Mouse (Mus musculus) kidney, postnatal 0 days (tissue): ENCODE measurements around the gene Haghl. TPM values are rescaled to one million over a fixed set of nuclear protein-coding genes. Genes with fewer than 3 reads are reported as not detected.

ENCODE experiments used
- ATAC-seq: fragments of 200-750 bp; cut with Nextera tagmentation; replicated peaks from 2 replicates; pipeline ENCODE4 v1.8.0; 2017; ENCODE audit warnings: low read depth, moderate number of reproducible peaks, moderate TSS enrichment, moderate library complexity; ENCODE audit not compliant: low FRiP score
- DNase-seq: peaks from one replicate; pipeline ENCODE4 v3.0.0-alpha.2; 2016; ENCODE audit warnings: low spot score
- H3K27ac ChIP-seq: fragments of 300-500 bp; sonication (generic); 2 replicates; pipeline ENCODE4 v1.5.1; 2014; ENCODE audit warnings: mild to moderate bottlenecking
- H3K27me3 ChIP-seq: fragments of 300-500 bp; sonication (generic); 2 replicates; pipeline ENCODE4 v1.6.1; 2014; ENCODE audit warnings: low read length, mixed read lengths; ENCODE audit not compliant: insufficient read depth
- H3K36me3 ChIP-seq: fragments of 300-500 bp; sonication (generic); 2 replicates; pipeline ENCODE4 v1.6.1; 2014; ENCODE audit warnings: low read length, mixed read lengths; ENCODE audit not compliant: insufficient read depth
- H3K4me1 ChIP-seq: fragments of 300-500 bp; sonication (generic); replicated peaks from 2 replicates; pipeline ENCODE4 v1.6.1; 2014; ENCODE audit warnings: antibody characterized with exemption, low read length, mixed read lengths; ENCODE audit not compliant: insufficient read depth
- H3K4me2 ChIP-seq: fragments of 300-500 bp; sonication (generic); 2 replicates; pipeline ENCODE4 v1.6.1; 2014; ENCODE audit warnings: mild to moderate bottlenecking, low read length, moderate library complexity, mixed read lengths
- H3K4me3 ChIP-seq: fragments of 300-500 bp; sonication (generic); replicated peaks from 2 replicates; pipeline ENCODE4 v1.5.1; 2014; ENCODE audit warnings: low read depth, low read length
- H3K9ac ChIP-seq: fragments of 300-500 bp; sonication (generic); 2 replicates; pipeline ENCODE4 v1.6.1; 2014; ENCODE audit warnings: low read depth, low read length
- H3K9me3 ChIP-seq: fragments of 300-500 bp; sonication (generic); replicated peaks from 2 replicates; pipeline ENCODE4 v1.6.1; 2016; ENCODE audit warnings: low read length, inconsistent platforms, mixed read lengths
- CTCF ChIP-seq: IDR thresholded peaks from 2 replicates; pipeline ENCODE4 v1.5.1; 2016; ENCODE audit warnings: antibody characterized with exemption, low read depth, mild to moderate bottlenecking, moderate library complexity
- WGBS: fragments of 180-500 bp; shearing (Covaris S2); extraction: QIAGEN DNeasy Blood & Tissue Kit; methylation state at CpG from one replicate; pipeline ENCODE4 v1.1.7; 2014; 5-methylcytosine and 5-hydroxymethylcytosine counted together
- polyA plus RNA-seq: library from polyadenylated mRNA; unstranded; fragments of >200 nt; fragmentation: Nextera tagmentation; extraction: Ambion mirVana; gene quantifications from 2 replicates; pipeline ENCODE4 v1.2.1, GENCODE M21; 2015

Gene Haghl
- polyA plus RNA-seq: 79.9 and 80.0 TPM in 2 replicates

DNA sequence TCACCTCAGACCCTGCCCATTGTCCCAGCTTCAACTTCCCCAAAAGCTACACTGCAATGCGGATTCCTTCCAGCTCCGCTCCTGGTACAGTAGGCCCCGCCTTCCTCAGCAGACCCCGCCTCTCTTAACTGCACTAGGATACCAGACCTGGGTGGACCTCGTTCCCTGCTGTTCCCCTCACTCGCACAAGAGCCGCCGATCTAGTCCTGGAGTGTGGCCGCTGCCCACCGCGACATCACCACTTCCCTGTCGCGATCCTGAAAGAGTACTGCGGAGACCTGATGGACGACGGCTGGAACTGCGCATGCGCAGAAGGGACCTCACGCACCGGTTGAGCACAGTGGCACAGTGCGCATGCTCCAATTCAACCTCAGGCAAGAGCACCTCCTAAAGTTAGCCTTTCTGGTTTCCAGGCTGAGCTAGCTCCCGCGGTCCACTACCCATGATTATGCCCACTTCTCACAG is at the start of gene Haghl:
Haghl (minus strand) TSS at position 393 of the 465 bp plus-strand sequence.
- Histone ChIP-seq H3K36me3 (peaks cover 28% of the 10 kb centered on the region), H3K9me3 (no peaks in the 10 kb centered on the region), H3K27ac (peak within 1 kb of the TSS; percentile 67; the same call in 1 of the 2 replicates), H3K9ac (peak within 1 kb of the TSS; percentile 59), H3K27me3 (no peaks in the 10 kb centered on the region), H3K4me2 (peak within 1 kb of the TSS; percentile 83), H3K4me1 (peaks cover 10% of the 10 kb centered on the region; the same call in 1 of the 2 replicates), H3K4me3 (peak within 1 kb of the TSS; percentile 63)
- WGBS: under 1% methylated on average over 23 of the region's 23 CpGs
- peak; percentile 98 for DNase-seq
- peak; percentile 25; the same call in 1 of the 2 replicates for TF ChIP-seq CTCF
- ATAC-seq: peak; percentile 76

DNA sequence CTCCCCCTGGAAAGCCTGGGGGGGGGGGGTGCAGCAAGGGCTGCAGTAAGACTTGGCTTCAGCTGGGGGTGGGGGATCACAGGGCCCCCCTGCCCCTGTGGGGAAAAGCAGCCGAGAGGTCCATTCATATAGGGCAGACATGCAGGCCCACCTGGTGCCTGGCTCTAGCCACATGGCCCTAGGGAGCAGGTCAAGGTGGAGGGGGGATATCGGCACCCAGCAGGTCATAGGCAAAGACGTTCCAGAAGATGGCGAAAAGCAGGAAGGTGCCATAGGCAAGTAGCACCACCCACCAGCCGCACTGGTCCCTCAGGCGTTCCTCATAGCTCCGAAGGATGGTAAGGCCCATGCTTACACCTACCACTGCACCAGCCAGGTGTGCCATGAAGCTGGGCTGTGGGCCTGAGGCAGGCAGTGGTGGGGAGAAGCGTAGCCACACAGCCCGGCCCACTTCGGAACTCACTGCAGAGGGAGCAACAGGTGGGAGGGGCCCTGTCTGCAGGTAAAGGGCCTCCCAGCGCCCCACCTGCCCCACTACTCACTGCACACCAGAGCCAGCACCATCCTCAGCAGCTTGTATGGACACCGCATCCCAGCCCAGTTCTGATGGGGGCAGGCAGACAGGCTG is 49.2 kb upstream of the Haghl start:
- Histone ChIP-seq H3K9me3 (no peaks in the 10 kb centered on the region), H3K27ac (peak overlapping the region; percentile 99), H3K36me3 (peaks cover 30% of the 10 kb centered on the region; the same call in 1 of the 2 replicates), H3K9ac (peak overlapping the region; percentile 76), H3K4me1 (peaks cover 50% of the 10 kb centered on the region), H3K27me3 (no peaks in the 10 kb centered on the region), H3K4me3 (peak overlapping the region; percentile 81), H3K4me2 (peak overlapping the region; percentile 92)
- WGBS: 75% methylated on average over 12 of the region's 12 CpGs
- no peak for TF ChIP-seq CTCF
- DNase-seq (no peak), ATAC-seq (no peak)

DNA sequence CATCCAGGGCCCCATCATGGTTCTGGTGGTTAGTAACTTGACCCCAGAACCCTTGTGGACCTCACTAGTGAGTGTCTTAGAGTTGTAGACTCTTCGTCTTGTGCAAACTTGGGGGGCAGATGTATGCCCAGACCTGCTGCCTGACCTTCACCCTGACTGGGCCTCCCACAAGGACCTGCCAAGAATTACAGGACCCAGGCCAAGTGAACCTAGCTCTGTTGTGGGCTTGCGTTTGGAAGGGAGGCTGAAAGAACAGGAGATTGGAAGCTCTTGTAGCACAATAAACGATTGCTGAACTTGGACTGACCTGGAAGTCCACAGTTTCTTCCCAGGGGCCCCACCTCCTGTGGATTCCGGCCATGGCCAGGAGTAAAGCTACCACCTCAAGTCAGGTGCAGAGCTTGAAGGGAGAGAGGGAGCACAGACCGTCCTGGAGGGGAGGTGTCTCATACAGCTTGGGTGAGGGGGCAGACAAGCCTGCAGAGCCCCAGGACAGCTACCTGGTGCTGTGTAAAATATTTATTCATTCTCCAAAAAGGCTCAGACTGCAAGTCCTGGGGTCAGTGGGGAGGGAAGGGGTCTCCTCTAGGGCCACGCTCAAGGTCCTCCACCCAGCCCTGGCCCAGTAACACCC is 48.6 kb upstream of the Haghl start:
- Histone ChIP-seq H3K27me3 (no peaks in the 10 kb centered on the region), H3K4me3 (peak overlapping the region; percentile 81), H3K9ac (peak overlapping the region; percentile 76), H3K9me3 (no peaks in the 10 kb centered on the region), H3K27ac (peak overlapping the region; percentile 99), H3K36me3 (peaks cover 24% of the 10 kb centered on the region; the same call in 1 of the 2 replicates), H3K4me2 (peak overlapping the region; percentile 92), H3K4me1 (peaks cover 54% of the 10 kb centered on the region)
- DNase-seq (peak; percentile 26), ATAC-seq (no peak)
- TF ChIP-seq CTCF: no peak
- 9% methylated on average over 6 of the region's 6 CpGs for WGBS

DNA sequence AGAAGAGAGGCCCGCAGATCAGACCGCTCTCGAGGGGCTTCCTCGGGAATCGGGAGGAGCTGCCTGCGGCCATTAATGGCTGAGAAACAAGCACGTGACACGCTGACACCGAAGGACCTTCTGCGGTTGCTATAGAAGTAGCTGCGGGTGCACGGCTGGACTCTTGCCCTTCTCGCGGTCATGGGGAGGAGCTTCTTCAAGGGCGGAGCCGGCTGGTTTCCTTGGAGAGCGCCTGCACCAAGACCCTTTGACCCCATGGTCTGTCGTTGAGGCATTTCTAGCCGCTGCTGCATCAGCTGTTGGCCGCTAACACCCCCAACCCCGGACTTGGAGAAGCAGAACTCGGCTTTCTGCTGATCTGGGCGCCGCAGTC is 47.8 kb upstream of the Haghl start, which contains the start of gene Stub1:
Stub1 (minus strand) TSS at position 114 of the 373 bp plus-strand sequence.
- DNase-seq (peak; percentile 98), ATAC-seq (peak; percentile 74)
- H3K4me3 ChIP-seq: peak within 1 kb of the TSS; percentile 81
- peaks cover 21% of the 10 kb centered on the region; the same call in 1 of the 2 replicates for H3K36me3 ChIP-seq
- peak within 1 kb of the TSS; percentile 99 for H3K27ac ChIP-seq
- H3K4me2 ChIP-seq: peak within 1 kb of the TSS; percentile 92
- peaks cover 57% of the 10 kb centered on the region for H3K4me1 ChIP-seq
- H3K9ac ChIP-seq: peak within 1 kb of the TSS; percentile 83
- no peaks in the 10 kb centered on the region for H3K9me3 ChIP-seq
- no peaks in the 10 kb centered on the region for H3K27me3 ChIP-seq
- no peak for TF ChIP-seq CTCF
- 1% methylated on average over 24 of the region's 24 CpGs for WGBS

DNA sequence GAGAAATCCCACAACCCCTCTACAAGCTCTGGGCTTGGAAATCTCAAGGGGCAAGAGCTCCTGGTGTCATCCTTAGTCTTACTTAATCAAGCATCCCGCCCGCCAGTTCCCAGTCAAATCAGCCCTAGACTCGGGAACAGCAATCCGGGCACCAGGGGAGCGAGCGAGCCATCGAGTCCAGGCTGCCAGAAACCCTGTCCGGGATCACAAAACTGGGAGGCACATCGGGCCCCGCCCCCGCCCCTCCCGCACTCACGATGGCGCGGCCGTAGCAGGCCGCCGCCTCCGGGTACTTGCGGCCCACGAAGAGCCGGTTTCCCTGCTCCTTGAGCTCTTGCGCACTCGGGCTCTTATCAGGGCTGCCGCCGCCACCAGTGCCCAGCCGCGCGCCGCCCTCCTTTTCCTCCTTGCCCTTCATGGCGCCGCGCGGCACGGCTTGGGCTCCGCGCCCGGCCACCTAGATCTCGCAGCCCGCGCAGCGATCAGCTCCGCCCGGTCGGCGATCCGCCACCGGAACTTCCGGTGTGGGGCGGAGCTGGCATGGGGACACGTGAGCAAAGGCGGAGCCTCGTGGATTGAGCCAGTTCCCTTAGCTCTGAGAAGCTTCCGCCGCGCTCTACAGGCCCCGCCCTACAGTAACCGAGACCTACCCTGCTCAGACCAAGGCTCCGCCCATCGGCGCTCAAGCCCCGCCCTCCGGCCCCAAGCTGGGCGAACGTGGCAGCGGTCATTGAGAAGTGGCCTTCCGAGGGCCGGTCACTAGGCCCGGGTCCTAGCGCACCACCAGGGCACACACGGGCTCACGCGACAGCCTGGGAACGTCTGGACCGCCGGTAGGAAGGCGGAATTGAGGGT is 47.2 kb upstream of the Haghl start:
- H3K27ac ChIP-seq: peak overlapping the region; percentile 99
- H3K36me3 ChIP-seq: peaks cover 21% of the 10 kb centered on the region; the same call in 1 of the 2 replicates

More for the DNA sequence above, 47.2 kb upstream of the Haghl start:
- Histone ChIP-seq H3K9ac (peak overlapping the region; percentile 83), H3K4me2 (peak overlapping the region; percentile 92), H3K4me3 (peak overlapping the region; percentile 81), H3K27me3 (no peaks in the 10 kb centered on the region), H3K4me1 (peaks cover 59% of the 10 kb centered on the region), H3K9me3 (no peaks in the 10 kb centered on the region)
- ATAC-seq (peak; percentile 87), DNase-seq (peak; percentile 100)
- TF ChIP-seq CTCF: no peak
- under 1% methylated on average over 77 of the region's 77 CpGs for WGBS
